Mouse (Mus musculus) bone marrow, adult 2 months (tissue): Measurements from ENCODE around the gene Ptp4a2. TPM values are rescaled to one million over a fixed set of nuclear protein-coding genes. Genes with fewer than 3 reads are reported as not detected.

ENCODE experiments used
- H3K27ac ChIP-seq: fragments of 200-500 bp; 2 replicates; pipeline ENCODE4 v1.5.1; 2012; ENCODE audit warnings: low read depth, mild to moderate bottlenecking, control low read depth, inconsistent platforms, low read length; ENCODE audit not compliant: control insufficient read depth, poor library complexity, insufficient read depth
- H3K4me1 ChIP-seq: fragments of 200-500 bp; 2 replicates; pipeline ENCODE4 v1.6.1; 2011; ENCODE audit warnings: low read length; ENCODE audit not compliant: control insufficient read depth, insufficient read depth
- H3K4me3 ChIP-seq: fragments of 200-500 bp; replicated peaks from 2 replicates; pipeline ENCODE3; 2011; ENCODE audit warnings: mild to moderate bottlenecking, low read depth, low read length, control low read depth; ENCODE audit not compliant: control insufficient read depth
- CTCF ChIP-seq: fragments of 200-500 bp; IDR thresholded peaks from 2 replicates; pipeline ENCODE4 v1.5.1; 2011; ENCODE audit warnings: low read length, control low read depth; ENCODE audit not compliant: control insufficient read depth, insufficient read depth
- POLR2A ChIP-seq: fragments of 200-500 bp; IDR thresholded peaks from 2 replicates; pipeline ENCODE4 v1.6.1; 2011; ENCODE audit warnings: low read depth, mild to moderate bottlenecking, control low read depth, low read length, borderline replicate concordance; ENCODE audit not compliant: control insufficient read depth
- WGBS: fragments of 180-500 bp; shearing (Covaris S2); methylation state at CpG from one replicate; pipeline ENCODE4 v1.1.7; 2018; 5-methylcytosine and 5-hydroxymethylcytosine counted together
- polyA plus RNA-seq: library from polyadenylated mRNA; stranded (reverse); fragments of >200 nt; gene quantifications from 2 replicates; pipeline ENCODE4 v1.2.4, GENCODE M21; 2011; ENCODE audit warnings: low replicate concordance; ENCODE audit not compliant: missing spikeins, insufficient read depth, insufficient read length

Gene Ptp4a2
- polyA plus RNA-seq, 1 experiment = 92.1 TPM

DNA sequence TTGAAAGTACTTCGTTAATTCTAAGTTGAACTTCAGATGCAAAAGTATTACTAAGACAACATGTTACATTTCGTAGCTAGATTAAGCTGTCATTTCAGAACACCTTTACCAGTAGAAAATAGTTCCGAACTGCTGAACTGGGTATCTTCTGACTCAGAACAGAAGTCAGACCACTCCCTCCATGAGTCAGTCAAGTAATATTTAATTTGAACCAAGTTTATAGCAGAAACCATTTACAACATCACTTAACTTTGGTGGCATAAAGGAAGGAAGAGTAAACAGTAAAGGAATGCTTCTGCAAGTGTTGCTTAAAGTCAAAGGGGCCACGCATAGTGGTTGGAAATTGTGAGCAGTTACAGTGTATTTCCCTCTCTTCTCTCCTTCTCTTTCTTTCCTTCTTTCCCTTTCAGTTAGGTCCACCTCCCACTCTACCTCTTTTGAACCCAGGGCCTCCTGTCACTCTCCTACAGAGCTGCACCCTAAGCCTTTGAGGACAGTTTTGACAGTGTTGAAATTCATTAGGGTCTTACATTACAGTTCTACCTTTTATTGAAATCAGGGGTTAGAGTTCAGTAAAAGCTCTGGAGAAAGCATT, 12.3 kb downstream of the Ptp4a2 start:
- TF ChIP-seq POLR2A (no peak), CTCF (no peak)
- Histone ChIP-seq H3K4me3 (no peak overlapping the region), H3K4me1 (peaks cover 1% of the 10 kb centered on the region; the same call in 1 of the 2 replicates), H3K27ac (no peak overlapping the region)
- 57% methylated on average over 4 of the region's 4 CpGs for WGBS

DNA sequence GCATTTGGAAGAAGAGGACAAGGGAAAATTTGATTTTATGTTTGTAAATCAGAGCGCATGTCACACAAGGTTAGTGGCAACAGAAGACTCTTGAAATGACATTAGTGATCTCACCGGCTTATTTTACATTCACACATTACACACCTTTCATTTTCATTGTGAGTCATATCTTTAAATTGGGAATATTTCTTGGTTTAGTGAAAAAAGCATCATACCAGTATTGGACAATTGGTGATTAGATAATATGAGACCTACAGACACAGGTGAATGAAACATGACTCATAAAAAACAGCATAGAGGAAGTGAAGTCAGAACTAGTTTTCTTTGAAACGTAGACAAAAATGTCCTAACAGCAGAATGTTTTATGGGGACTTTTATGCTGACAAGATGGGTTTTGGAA, 16.6 kb downstream of the Ptp4a2 start:
- H3K4me3 ChIP-seq = no peak overlapping the region
- TF ChIP-seq CTCF (no peak), POLR2A (no peak)
- H3K4me1 ChIP-seq = peaks cover 1% of the 10 kb centered on the region; the same call in 1 of the 2 replicates
- H3K27ac ChIP-seq = no peak overlapping the region
- WGBS = 56% methylated on average over 3 of the region's 3 CpGs

DNA sequence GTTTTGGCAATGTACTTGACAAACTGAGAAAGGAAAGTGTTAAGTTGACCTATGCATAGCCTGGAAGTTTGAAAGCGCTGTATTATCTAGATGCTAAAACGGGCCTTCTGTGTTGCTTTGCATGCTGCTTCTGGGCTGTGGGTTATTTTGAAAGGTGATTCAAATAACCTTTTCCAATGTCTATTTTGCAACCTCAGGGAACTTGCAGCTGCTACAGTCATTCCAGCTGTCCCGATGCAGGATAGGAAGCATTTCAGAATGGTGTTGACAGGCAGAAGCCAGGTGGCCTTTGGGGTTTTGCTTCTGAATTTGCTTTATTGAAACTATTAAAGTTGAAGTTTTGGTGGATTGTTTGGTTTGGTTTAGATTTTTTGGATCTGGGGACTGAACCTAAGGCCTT, 17.1 kb downstream of the Ptp4a2 start:
- WGBS = 50% methylated on average over 3 of the region's 3 CpGs
- no peaks in the 10 kb centered on the region; the same call in 1 of the 2 replicates for H3K4me1 ChIP-seq

DNA sequence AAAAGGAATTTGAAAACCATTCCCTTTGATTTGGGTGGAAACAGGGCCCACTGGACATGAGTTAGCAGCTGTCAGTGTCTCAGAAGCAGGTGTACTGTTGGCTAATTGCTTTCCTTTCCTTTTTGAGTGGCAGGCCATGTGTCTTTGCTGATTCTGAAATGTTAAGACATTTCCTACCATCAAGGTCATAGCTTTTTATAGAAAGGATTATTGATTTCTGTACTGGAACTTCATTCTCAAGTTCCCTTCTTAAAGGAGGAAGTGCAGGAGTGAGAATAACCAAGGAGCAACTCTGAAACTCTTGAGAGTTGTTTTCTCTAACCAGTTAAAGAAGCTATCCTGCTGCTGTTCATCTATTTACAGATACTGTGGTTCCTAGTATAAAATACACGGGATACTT, 18.8 kb downstream of the Ptp4a2 start:
- TF ChIP-seq CTCF (no peak), POLR2A (no peak)
- Histone ChIP-seq H3K4me3 (no peak overlapping the region), H3K27ac (no peak overlapping the region), H3K4me1 (no peaks in the 10 kb centered on the region; the same call in 1 of the 2 replicates)
- 27% methylated on average over 1 of the region's 1 CpGs for WGBS

More for the DNA sequence above, 17.1 kb downstream of the Ptp4a2 start:
- no peak for TF ChIP-seq POLR2A
- TF ChIP-seq CTCF = no peak
- Histone ChIP-seq H3K4me3 (no peak overlapping the region), H3K27ac (no peak overlapping the region)

DNA sequence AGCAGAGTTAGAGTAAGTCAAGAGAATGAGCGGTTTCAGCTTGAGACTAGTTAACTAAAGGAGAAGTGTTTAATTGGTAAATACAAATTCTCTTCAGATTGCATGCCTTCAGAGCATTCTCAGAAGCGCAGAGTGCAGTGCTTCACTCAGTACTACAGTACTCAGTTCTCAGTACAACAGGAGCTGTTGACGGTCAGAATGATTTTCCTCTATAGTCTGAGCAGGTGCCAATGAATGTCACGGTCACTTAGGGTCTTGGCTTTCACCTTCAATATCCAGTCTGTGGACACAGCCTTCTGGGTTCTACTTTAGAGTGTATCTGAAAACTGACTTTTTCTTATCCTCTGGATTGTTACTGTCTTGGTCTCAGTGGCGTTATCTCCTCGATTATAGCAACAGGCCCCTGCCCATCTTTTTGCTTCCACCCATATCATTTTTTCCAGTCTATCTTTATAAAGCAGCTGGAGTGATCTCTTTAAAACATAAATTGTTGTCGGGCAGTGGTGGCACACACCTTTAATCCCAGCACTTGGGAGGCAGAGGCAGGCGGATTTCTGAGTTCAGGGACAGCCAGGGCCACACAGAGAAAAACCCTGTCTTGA, 19.4 kb downstream of the Ptp4a2 start:
- TF ChIP-seq CTCF (no peak), POLR2A (no peak)
- WGBS = 67% methylated on average over 8 of the region's 8 CpGs
- Histone ChIP-seq H3K4me1 (no peaks in the 10 kb centered on the region; the same call in 1 of the 2 replicates), H3K27ac (no peak overlapping the region), H3K4me3 (no peak overlapping the region)

DNA sequence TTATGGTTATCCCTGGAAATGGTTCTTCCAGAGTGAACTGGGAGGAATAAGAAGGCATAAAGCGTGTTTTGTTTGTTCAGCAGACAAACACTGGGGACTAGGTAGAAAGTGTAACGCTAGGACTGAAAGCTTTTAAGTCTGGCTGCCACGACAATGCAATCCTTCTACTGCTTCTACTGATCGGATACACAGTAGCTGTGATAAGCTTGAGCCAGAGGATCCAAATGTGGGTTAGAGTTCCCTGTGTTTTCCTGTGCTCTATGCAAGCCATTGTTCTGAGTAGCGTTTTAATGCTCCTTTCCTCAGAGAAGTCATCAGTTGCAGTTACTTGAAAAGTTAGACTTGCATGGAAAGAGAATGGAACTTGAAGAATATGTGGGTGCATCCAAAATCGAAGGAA, 23.6 kb downstream of the Ptp4a2 start:
- 71% methylated on average over 6 of the region's 6 CpGs for WGBS
- H3K4me3 ChIP-seq = no peak overlapping the region
- TF ChIP-seq POLR2A = no peak
- TF ChIP-seq CTCF = no peak
- no peaks in the 10 kb centered on the region; the same call in 1 of the 2 replicates for H3K4me1 ChIP-seq
- no peak overlapping the region for H3K27ac ChIP-seq

DNA sequence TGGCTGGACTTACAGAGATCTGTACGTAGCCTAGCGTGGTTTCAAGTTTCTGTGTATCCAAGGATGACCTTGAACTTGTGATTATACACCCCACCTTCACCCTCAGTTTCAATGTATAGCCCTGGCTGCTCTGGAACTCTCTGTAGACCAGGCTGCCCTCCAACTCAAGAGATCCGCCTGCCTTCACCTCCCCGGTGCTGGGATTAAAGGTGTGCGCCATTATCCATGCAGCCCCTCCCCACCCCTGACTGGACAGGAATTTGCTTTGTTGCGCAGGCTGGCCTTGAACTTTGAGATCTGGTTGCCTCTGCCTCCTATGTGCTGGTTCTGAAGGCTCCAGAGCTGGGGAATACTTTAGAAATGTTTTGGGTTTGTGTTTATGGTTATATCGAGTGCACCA, 24.3 kb downstream of the Ptp4a2 start:
- Histone ChIP-seq H3K27ac (peak overlapping the region; percentile 27; the same call in 1 of the 2 replicates), H3K4me3 (no peak overlapping the region), H3K4me1 (no peaks in the 10 kb centered on the region; the same call in 1 of the 2 replicates)
- 84% methylated on average over 7 of the region's 7 CpGs for WGBS
- TF ChIP-seq POLR2A (no peak), CTCF (no peak)

DNA sequence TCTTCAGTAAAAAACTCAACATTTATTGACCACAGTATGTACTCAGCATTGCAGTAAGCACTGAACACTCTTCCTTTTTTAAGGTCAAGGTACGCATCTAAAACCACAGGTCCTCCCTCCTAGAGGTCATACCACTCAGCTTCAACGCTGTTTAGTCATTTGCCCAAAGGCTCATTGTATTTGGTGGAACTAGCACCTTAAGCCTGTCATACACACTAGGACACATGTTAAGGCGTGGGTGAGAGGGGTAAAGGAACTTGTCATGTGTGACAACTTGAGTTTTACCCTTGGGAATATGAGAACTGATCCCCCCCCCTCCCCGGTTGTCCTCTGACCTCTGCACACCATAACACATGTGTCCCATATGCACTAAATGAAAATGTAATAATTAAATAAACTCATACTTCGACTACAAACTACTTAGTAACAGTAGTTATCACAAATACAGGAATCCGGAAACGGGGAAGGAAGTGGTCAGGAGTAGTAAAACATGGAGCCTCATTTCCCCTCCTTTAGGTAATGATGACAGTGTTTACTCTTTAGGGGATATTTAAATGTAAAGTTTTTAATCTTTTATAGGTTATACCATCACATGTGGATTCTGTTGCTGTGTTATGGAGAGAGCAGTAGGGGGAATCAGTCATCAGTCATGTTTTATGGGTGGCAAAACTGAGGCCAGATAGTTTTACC, 29.0 kb downstream of the Ptp4a2 start:
- WGBS = 40% methylated on average over 7 of the region's 7 CpGs
- no peak overlapping the region for H3K27ac ChIP-seq
- TF ChIP-seq POLR2A = no peak
- no peak for TF ChIP-seq CTCF
- H3K4me3 ChIP-seq = no peak overlapping the region
- H3K4me1 ChIP-seq = no peaks in the 10 kb centered on the region; the same call in 1 of the 2 replicates

DNA sequence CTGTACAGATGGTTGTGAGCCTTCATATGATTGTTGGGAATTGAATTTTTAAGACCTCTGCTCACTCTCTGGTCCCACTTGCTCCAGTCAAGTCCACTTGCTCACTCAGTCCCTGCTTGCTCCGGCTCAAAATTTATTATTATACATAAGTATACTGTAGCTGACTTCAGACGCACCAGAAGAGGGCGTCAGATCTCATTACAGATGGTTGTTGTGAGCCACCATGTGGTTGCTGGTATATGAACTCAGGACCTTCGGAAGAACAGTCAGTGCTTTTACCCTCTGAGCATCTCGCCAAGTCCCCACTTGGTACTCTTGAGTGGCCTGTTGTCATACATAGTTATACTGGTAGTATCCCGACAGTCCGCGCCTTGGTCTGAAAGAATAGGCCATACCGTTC, 35.8 kb downstream of the Ptp4a2 start:
- Histone ChIP-seq H3K27ac (no peak overlapping the region), H3K4me3 (no peak overlapping the region), H3K4me1 (no peaks in the 10 kb centered on the region)
- WGBS = 86% methylated on average over 9 of the region's 9 CpGs
- no peak for TF ChIP-seq POLR2A
- TF ChIP-seq CTCF = no peak
